Mouse (Mus musculus) MEL (cell line): ENCODE results near the gene Endog.

Source experiments
- CHD2 ChIP-seq: IDR thresholded peaks from 2 replicates; pipeline ENCODE4 v1.6.1; 2011; ENCODE audit warnings: low read length, improper control_type of control experiment
- ETS1 ChIP-seq: IDR thresholded peaks from 2 replicates; pipeline ENCODE4 v1.6.1; 2012; ENCODE audit warnings: low read depth, mild to moderate bottlenecking, inconsistent platforms, low read length, improper control_type of control experiment, moderate library complexity
- POLR2A ChIP-seq, 2 experiments: IDR thresholded peaks; 2 replicates each; pipeline ENCODE4 v1.6.1; 2011 to 2012; ENCODE audit warnings: low read length in 2 of 2, mild to moderate bottlenecking in 2 of 2, control low read depth in 1 of 2, improper control_type of control experiment in 1 of 2, low read depth in 1 of 2, moderate library complexity in 1 of 2; ENCODE audit not compliant: control insufficient read depth in 1 of 2, insufficient read depth in 1 of 2, poor library complexity in 1 of 2
- POLR2AphosphoS2 ChIP-seq: IDR thresholded peaks from 2 replicates; pipeline ENCODE4 v1.6.1; 2011; ENCODE audit warnings: low read length, improper control_type of control experiment
- ZC3H11A ChIP-seq: IDR thresholded peaks from 2 replicates; pipeline ENCODE4 v1.6.1; 2012; ENCODE audit warnings: low read depth, mild to moderate bottlenecking, inconsistent platforms, low read length, improper control_type of control experiment

GRCm38 (mm10) chr2:30185681-30186080 lies 14.4 kb downstream of the Endog start:
- no peak for TF ChIP-seq POLR2A (IDR thresholded peaks at IDR 0.05; ENCODE audit: control insufficient read depth in 1 of 2, insufficient read depth in 1 of 2, low read depth in 1 of 2, low read length in 2 of 2, poor library complexity in 1 of 2)
- no peak for TF ChIP-seq POLR2AphosphoS2
- no peak for TF ChIP-seq ETS1
- no peak for TF ChIP-seq ZC3H11A
- no peak for TF ChIP-seq CHD2
